Mouse (Mus musculus) bone marrow macrophage, adult 2 months (primary cell): ENCODE results near the gene Myd88.

Experiments
- CTCF ChIP-seq: IDR thresholded peaks from 2 replicates; pipeline ENCODE4 v1.5.1; 2012; ENCODE audit warnings: low read depth, mild to moderate bottlenecking, low read length, moderate library complexity
- POLR2A ChIP-seq: IDR thresholded peaks from 2 replicates; pipeline ENCODE4 v1.6.1; 2012; ENCODE audit warnings: mild to moderate bottlenecking, low read depth, low read length, borderline replicate concordance

- TF ChIP-seq POLR2A (no peak), CTCF (no peak)
Observed at GRCm38 (mm10) chr9:119363229-119363628, 22.0 kb upstream of the Myd88 start.
